Mouse (Mus musculus) cerebellum, adult 2 months (tissue): ENCODE data around the gene Asb10.

Source experiments
- CTCF ChIP-seq: fragments of 200-500 bp; IDR thresholded peaks from 2 replicates; pipeline ENCODE4 v1.5.1; 2011; ENCODE audit warnings: low read depth, mild to moderate bottlenecking, control low read depth, low read length, moderate library complexity, borderline replicate concordance; ENCODE audit not compliant: insufficient read depth
- POLR2A ChIP-seq: fragments of 200-500 bp; IDR thresholded peaks from 2 replicates; pipeline ENCODE4 v1.6.1; 2011; ENCODE audit warnings: low read length, control low read depth, borderline replicate concordance; ENCODE audit not compliant: insufficient read depth

DNA sequence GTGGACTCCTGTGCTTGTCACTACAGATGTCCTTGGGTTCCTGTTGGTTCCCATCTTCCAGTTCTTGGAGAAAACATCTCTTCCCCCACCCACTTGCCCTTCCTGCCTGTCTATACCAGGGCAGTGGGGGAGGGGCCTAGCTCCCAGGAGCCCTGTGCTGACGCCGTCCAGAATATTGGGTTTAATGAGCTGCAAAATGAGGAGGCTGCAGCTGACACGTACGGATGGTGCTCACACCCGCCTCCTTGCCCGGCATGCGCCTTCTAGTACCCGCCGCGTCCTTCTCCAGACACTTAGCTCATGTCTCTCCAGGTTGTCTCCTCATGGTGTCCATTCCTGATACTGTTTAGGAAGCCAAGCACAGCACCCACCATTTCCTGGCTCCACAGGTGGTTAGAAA is 41.7 kb downstream of the Asb10 start:
- TF ChIP-seq POLR2A (no peak), CTCF (no peak)
